Mouse (Mus musculus) intestine, embryonic 16.5 days (tissue): Measurements from ENCODE around the gene Gtf3c5. TPM values are rescaled to one million over a fixed set of nuclear protein-coding genes. Genes with fewer than 3 reads are reported as not detected.

Experiments used
- ATAC-seq: fragments of 200-750 bp; cut with Nextera tagmentation; 2 replicates; pipeline ENCODE4 v1.8.0; 2017; ENCODE audit warnings: moderate TSS enrichment, moderate library complexity
- H3K27ac ChIP-seq: fragments of 300-500 bp; sonication (generic); 2 replicates; pipeline ENCODE4 v1.5.1; 2014; ENCODE audit warnings: mild to moderate bottlenecking, low read length
- H3K27me3 ChIP-seq: fragments of 300-500 bp; sonication (generic); replicated peaks from 2 replicates; pipeline ENCODE4 v1.6.1; 2014; ENCODE audit warnings: low read length, control low read depth, mixed read lengths; ENCODE audit not compliant: control insufficient read depth, insufficient read depth
- H3K36me3 ChIP-seq: fragments of 300-500 bp; sonication (generic); 2 replicates; pipeline ENCODE4 v1.6.1; 2014; ENCODE audit warnings: low read length, control low read depth; ENCODE audit not compliant: control insufficient read depth, insufficient read depth
- H3K4me1 ChIP-seq: fragments of 300-500 bp; sonication (generic); 2 replicates; pipeline ENCODE4 v1.6.1; 2014; ENCODE audit warnings: low read length, control low read depth, mixed read lengths; ENCODE audit not compliant: control insufficient read depth, insufficient read depth
- H3K4me2 ChIP-seq: fragments of 300-500 bp; sonication (generic); 2 replicates; pipeline ENCODE4 v1.6.1; 2014; ENCODE audit warnings: low read depth, low read length, control low read depth
- H3K4me3 ChIP-seq: fragments of 300-500 bp; sonication (generic); 2 replicates; pipeline ENCODE4 v1.5.1; 2014; ENCODE audit warnings: mild to moderate bottlenecking, low read length
- H3K9ac ChIP-seq: fragments of 300-500 bp; sonication (generic); 2 replicates; pipeline ENCODE4 v1.6.1; 2014; ENCODE audit warnings: low read depth, low read length
- H3K9me3 ChIP-seq: fragments of 300-500 bp; sonication (generic); 2 replicates; pipeline ENCODE4 v1.6.1; 2016; ENCODE audit warnings: low read length, control low read depth; ENCODE audit not compliant: control insufficient read depth
- WGBS: fragments of 180-500 bp; shearing (Covaris S2); extraction: QIAGEN DNeasy Blood & Tissue Kit; methylation state at CpG from one replicate; pipeline ENCODE4 v1.1.7; 2014; 5-methylcytosine and 5-hydroxymethylcytosine counted together
- polyA plus RNA-seq: library from polyadenylated mRNA; unstranded; fragments of >200 nt; fragmentation: Nextera tagmentation; extraction: Ambion mirVana; gene quantifications from 2 replicates; pipeline ENCODE4 v1.2.1, GENCODE M21; 2015

Gtf3c5 gene
- 27.5 and 32.2 TPM in 2 replicates for polyA plus RNA-seq

GRCm38 (mm10) chr2:28583651-28584050 is at the start of gene Gtf3c5:
Gene Gtf3c5 (minus strand): TSS chr2:28583751.
- H3K4me2 ChIP-seq: peak within 1 kb of the TSS; percentile 70
- 68% methylated on average over 9 of the region's 9 CpGs for WGBS
- peak within 1 kb of the TSS; percentile 81 for H3K4me3 ChIP-seq
- no peaks in the 10 kb centered on the region for H3K9me3 ChIP-seq
- no peak for ATAC-seq
- H3K27ac ChIP-seq: peak within 1 kb of the TSS; percentile 87
- peak within 1 kb of the TSS; percentile 84 for H3K9ac ChIP-seq
- no peaks in the 10 kb centered on the region for H3K27me3 ChIP-seq
- 0 out of 2 replicates have a peak, but pooled peaks cover 5% of the 10 kb centered on the region for H3K36me3 ChIP-seq
- peaks cover 7% of the 10 kb centered on the region; the same call in 1 of the 2 replicates for H3K4me1 ChIP-seq

GRCm38 (mm10) chr2:28633136-28633535 is 49.6 kb upstream of the Gtf3c5 start:
- H3K27me3 ChIP-seq: no peaks in the 10 kb centered on the region
- no peak overlapping the region for H3K27ac ChIP-seq
- H3K9me3 ChIP-seq: no peaks in the 10 kb centered on the region
- 48% methylated on average over 4 of the region's 4 CpGs for whole genome bisulfite sequencing
- H3K36me3 ChIP-seq: no peaks in the 10 kb centered on the region
- H3K4me1 ChIP-seq: peaks cover 9% of the 10 kb centered on the region
- no peak overlapping the region for H3K9ac ChIP-seq
- no peak for ATAC-seq
- no peak overlapping the region for H3K4me2 ChIP-seq
- H3K4me3 ChIP-seq: no peak overlapping the region

GRCm38 (mm10) chr2:28632626-28633025 is 49.1 kb upstream of the Gtf3c5 start:
- Histone ChIP-seq H3K4me2 (no peak overlapping the region), H3K27ac (no peak overlapping the region), H3K9me3 (no peaks in the 10 kb centered on the region), H3K4me3 (no peak overlapping the region), H3K4me1 (peaks cover 9% of the 10 kb centered on the region), H3K36me3 (no peaks in the 10 kb centered on the region), H3K27me3 (no peaks in the 10 kb centered on the region), H3K9ac (no peak overlapping the region)
- peak; percentile 39; the same call in 1 of the 2 replicates for ATAC-seq
- 65% methylated on average over 1 of the region's 1 CpGs for WGBS

GRCm38 (mm10) chr2:28629911-28630381 is 46.4 kb upstream of the Gtf3c5 start:
- Histone ChIP-seq H3K27me3 (no peaks in the 10 kb centered on the region), H3K4me1 (peaks cover 9% of the 10 kb centered on the region), H3K27ac (peak overlapping the region; percentile 82), H3K9me3 (no peaks in the 10 kb centered on the region), H3K36me3 (no peaks in the 10 kb centered on the region), H3K4me3 (no peak overlapping the region), H3K4me2 (no peak overlapping the region; the same call in 1 of the 2 replicates), H3K9ac (no peak overlapping the region)
- whole genome bisulfite sequencing: 27% methylated on average over 4 of the region's 4 CpGs
- peak; percentile 95 for ATAC-seq

- ATAC-seq: no peak
- peaks cover 8% of the 10 kb centered on the region for H3K4me1 ChIP-seq
- no peak overlapping the region for H3K4me3 ChIP-seq
- no peak overlapping the region for H3K4me2 ChIP-seq
- no peaks in the 10 kb centered on the region; the same call in 1 of the 2 replicates for H3K27me3 ChIP-seq
- no peaks in the 10 kb centered on the region for H3K36me3 ChIP-seq
- H3K9me3 ChIP-seq: no peaks in the 10 kb centered on the region
- WGBS: 63% methylated on average over 2 of the region's 2 CpGs
- no peak overlapping the region for H3K9ac ChIP-seq
- H3K27ac ChIP-seq: no peak overlapping the region
These were observed 44.5 kb upstream of the Gtf3c5 start for GRCm38 (mm10) chr2:28628053-28628452.

GRCm38 (mm10) chr2:28626038-28626437 is 42.5 kb upstream of the Gtf3c5 start:
- peaks cover 5% of the 10 kb centered on the region; the same call in 1 of the 2 replicates for H3K27me3 ChIP-seq
- H3K9me3 ChIP-seq: no peaks in the 10 kb centered on the region
- WGBS: 71% methylated on average over 3 of the region's 3 CpGs
- no peak overlapping the region for H3K4me2 ChIP-seq
- H3K9ac ChIP-seq: no peak overlapping the region
- no peaks in the 10 kb centered on the region for H3K36me3 ChIP-seq
- H3K4me3 ChIP-seq: no peak overlapping the region
- H3K4me1 ChIP-seq: peaks cover 9% of the 10 kb centered on the region
- ATAC-seq: no peak
- no peak overlapping the region for H3K27ac ChIP-seq

- WGBS: 86% methylated on average over 3 of the region's 3 CpGs
- no peak overlapping the region for H3K4me3 ChIP-seq
These were observed 41.3 kb upstream of the Gtf3c5 start for GRCm38 (mm10) chr2:28624870-28625269.

GRCm38 (mm10) chr2:28622521-28623124 is 39.1 kb upstream of the Gtf3c5 start:
- H3K27ac ChIP-seq: no peak overlapping the region
- WGBS: 19% methylated on average over 10 of the region's 10 CpGs
- H3K36me3 ChIP-seq: no peaks in the 10 kb centered on the region
- no peaks in the 10 kb centered on the region for H3K9me3 ChIP-seq
- H3K4me3 ChIP-seq: no peak overlapping the region
- H3K4me1 ChIP-seq: 0 out of 2 replicates have a peak, but pooled peaks cover 3% of the 10 kb centered on the region
- no peak for ATAC-seq
- H3K27me3 ChIP-seq: peaks cover 10% of the 10 kb centered on the region
- no peak overlapping the region for H3K4me2 ChIP-seq
- no peak overlapping the region for H3K9ac ChIP-seq

More at GRCm38 (mm10) chr2:28624870-28625269, 41.3 kb upstream of the Gtf3c5 start:
- Histone ChIP-seq H3K27ac (no peak overlapping the region), H3K36me3 (no peaks in the 10 kb centered on the region), H3K4me2 (no peak overlapping the region), H3K9ac (no peak overlapping the region), H3K27me3 (peaks cover 10% of the 10 kb centered on the region), H3K9me3 (no peaks in the 10 kb centered on the region), H3K4me1 (peaks cover 9% of the 10 kb centered on the region)
- ATAC-seq: no peak

GRCm38 (mm10) chr2:28621664-28622171 is 38.2 kb upstream of the Gtf3c5 start, which contains the start of gene Gfi1b:
Gene Gfi1b (minus strand): TSS chr2:28621982.
- Histone ChIP-seq H3K4me3 (no peak within 1 kb of the TSS), H3K27ac (no peak within 1 kb of the TSS), H3K9me3 (no peaks in the 10 kb centered on the region), H3K4me1 (0 out of 2 replicates have a peak, but pooled peaks cover 3% of the 10 kb centered on the region), H3K4me2 (no peak within 1 kb of the TSS), H3K9ac (no peak within 1 kb of the TSS), H3K36me3 (no peaks in the 10 kb centered on the region), H3K27me3 (peaks cover 10% of the 10 kb centered on the region)
- no peak for ATAC-seq
- 7% methylated on average over 16 of the region's 16 CpGs for WGBS
